Mouse (Mus musculus): ENCODE measurements around the gene Kank4. TPM values are rescaled to one million over a fixed set of nuclear protein-coding genes. Genes with fewer than 3 reads are reported as not detected.

The Kank4 gene
- polyA plus RNA-seq, 1 experiment from 2014 or later = 5.9 TPM

- H3K36me3 ChIP-seq (ENCODE audit: insufficient read depth) = no peaks in the 10 kb centered on the region
- no peak overlapping the region; the same call in 1 of the 2 replicates for H3K27ac ChIP-seq (ENCODE audit: low read depth)
- DNase-seq (peak; percentile 31), ATAC-seq (ENCODE audit: insufficient read depth) (0 out of 2 replicates have a peak, but pooled peaks have one; percentile 21)
- TF ChIP-seq CTCF (IDR thresholded peaks at IDR 0.05; ENCODE audit: low read depth) = no peak
- H3K27me3 ChIP-seq (ENCODE audit: insufficient read depth, low read length) = no peaks in the 10 kb centered on the region
- H3K4me2 ChIP-seq = no peak overlapping the region
- H3K9ac ChIP-seq = no peak overlapping the region
- no peaks in the 10 kb centered on the region for H3K9me3 ChIP-seq (ENCODE audit: low read depth, low read length)
- WGBS = 49% methylated on average over 9 of the region's 9 CpGs
- no peak overlapping the region for H3K4me3 ChIP-seq (ENCODE audit: low read depth, low read length)
- H3K4me1 ChIP-seq (ENCODE audit: insufficient read depth) = peaks cover 21% of the 10 kb centered on the region
Measured at GRCm38 (mm10) chr4:98806306-98806705, 11.0 kb downstream of the Kank4 start.

DNA sequence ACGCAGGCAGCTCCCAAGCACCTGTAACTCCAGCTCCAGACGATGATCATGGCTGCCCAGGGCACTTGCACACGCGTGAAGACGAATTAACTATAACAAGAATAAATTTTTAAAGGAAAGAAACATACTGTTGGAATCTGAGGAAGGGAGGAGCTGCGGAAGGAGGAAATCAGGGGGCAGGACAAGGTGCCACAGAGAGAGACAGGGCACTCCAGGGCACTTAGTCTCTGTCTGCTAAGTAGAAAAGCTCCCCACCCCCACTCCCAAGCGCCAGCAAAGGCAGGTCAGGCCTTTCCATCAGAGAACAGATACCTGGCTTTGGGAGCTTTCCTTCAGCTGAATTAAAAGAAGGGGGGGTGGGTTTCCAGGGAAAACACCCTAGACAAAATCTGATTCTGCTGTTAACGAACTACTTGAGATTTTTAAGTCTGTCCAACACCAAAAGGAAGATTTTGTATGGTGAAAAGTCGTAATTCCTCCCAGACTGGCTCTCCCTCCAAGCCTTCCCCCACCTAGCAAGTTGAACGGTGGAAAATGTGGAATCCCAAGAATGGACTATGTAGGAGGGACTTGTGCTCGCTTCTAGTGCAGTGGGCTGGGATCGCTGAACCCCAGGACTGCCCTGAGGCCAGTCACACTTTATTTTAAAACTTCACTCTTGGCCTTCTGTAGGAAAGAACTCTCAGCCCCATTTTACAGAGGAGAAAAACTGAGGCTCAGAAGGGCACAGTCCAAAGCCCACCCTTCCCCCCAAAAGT is 11.9 kb downstream of the Kank4 start:
- 51% methylated on average over 12 of the region's 12 CpGs for WGBS
- H3K27ac ChIP-seq (ENCODE audit: low read depth) = peak overlapping the region; percentile 54; the same call in 1 of the 2 replicates
- no peak overlapping the region for H3K4me3 ChIP-seq (ENCODE audit: low read depth, low read length)
- H3K9me3 ChIP-seq (ENCODE audit: low read depth, low read length) = no peaks in the 10 kb centered on the region
- peaks cover 26% of the 10 kb centered on the region for H3K4me1 ChIP-seq (ENCODE audit: insufficient read depth)
- H3K9ac ChIP-seq = no peak overlapping the region
- H3K4me2 ChIP-seq = no peak overlapping the region
- H3K27me3 ChIP-seq (ENCODE audit: insufficient read depth, low read length) = no peaks in the 10 kb centered on the region
- peaks cover 4% of the 10 kb centered on the region for H3K36me3 ChIP-seq (ENCODE audit: insufficient read depth)
- no peak for ATAC-seq (ENCODE audit: insufficient read depth)
- TF ChIP-seq CTCF (IDR thresholded peaks at IDR 0.05; ENCODE audit: low read depth) = no peak
- peak; percentile 36 for DNase-seq

- no peak overlapping the region for H3K9ac ChIP-seq
- H3K4me1 ChIP-seq (ENCODE audit: insufficient read depth) = peaks cover 26% of the 10 kb centered on the region
- H3K9me3 ChIP-seq (ENCODE audit: low read depth, low read length) = no peaks in the 10 kb centered on the region
- H3K4me2 ChIP-seq = no peak overlapping the region
- H3K4me3 ChIP-seq (ENCODE audit: low read depth, low read length) = no peak overlapping the region
- 74% methylated on average over 7 of the region's 7 CpGs for WGBS
- TF ChIP-seq CTCF (IDR thresholded peaks at IDR 0.05; ENCODE audit: low read depth) = no peak
- H3K27ac ChIP-seq (ENCODE audit: low read depth) = no peak overlapping the region
- no peak for DNase-seq
- peaks cover 9% of the 10 kb centered on the region for H3K36me3 ChIP-seq (ENCODE audit: insufficient read depth)
- no peaks in the 10 kb centered on the region for H3K27me3 ChIP-seq (ENCODE audit: insufficient read depth, low read length)
- no peak for ATAC-seq (ENCODE audit: insufficient read depth)
Measured at GRCm38 (mm10) chr4:98804476-98805134, 12.7 kb downstream of the Kank4 start.

DNA sequence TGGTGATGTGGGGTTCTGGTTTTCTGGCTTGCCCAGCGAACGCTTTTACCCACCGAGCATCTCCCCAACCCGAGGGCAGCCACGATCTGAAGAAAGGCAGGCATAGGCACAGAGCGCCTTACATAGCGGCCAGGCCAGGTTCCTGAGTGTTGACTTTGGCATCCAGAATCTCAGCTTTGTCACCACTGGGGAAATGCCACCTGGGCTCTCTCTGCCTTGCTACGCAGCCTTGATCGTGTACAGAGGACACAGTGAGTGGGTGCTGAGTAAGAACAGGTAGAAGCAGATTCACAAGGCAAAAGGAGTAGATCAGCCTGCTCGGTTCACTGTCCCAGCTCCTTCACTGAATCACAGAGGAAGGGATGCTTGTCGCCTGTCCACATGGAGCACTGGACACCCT is 15.6 kb downstream of the Kank4 start:
- no peak overlapping the region for H3K4me3 ChIP-seq (ENCODE audit: low read depth, low read length)
- TF ChIP-seq CTCF (IDR thresholded peaks at IDR 0.05; ENCODE audit: low read depth) = no peak
- peaks cover 30% of the 10 kb centered on the region for H3K4me1 ChIP-seq (ENCODE audit: insufficient read depth)
- no peak overlapping the region; the same call in 1 of the 2 replicates for H3K27ac ChIP-seq (ENCODE audit: low read depth)
- 71% methylated on average over 11 of the region's 11 CpGs for WGBS
- no peaks in the 10 kb centered on the region for H3K27me3 ChIP-seq (ENCODE audit: insufficient read depth, low read length)
- peaks cover 9% of the 10 kb centered on the region for H3K36me3 ChIP-seq (ENCODE audit: insufficient read depth)
- DNase-seq (peak; percentile 52), ATAC-seq (ENCODE audit: insufficient read depth) (no peak; the same call in 1 of the 2 replicates)
- H3K9ac ChIP-seq = no peak overlapping the region
- no peak overlapping the region for H3K4me2 ChIP-seq
- no peaks in the 10 kb centered on the region for H3K9me3 ChIP-seq (ENCODE audit: low read depth, low read length)

GRCm38 (mm10) chr4:98800824-98801223 is 16.5 kb downstream of the Kank4 start:
- DNase-seq = peak; percentile 62
- Histone ChIP-seq H3K4me3 (ENCODE audit: low read depth, low read length) (no peak overlapping the region), H3K9ac (no peak overlapping the region), H3K9me3 (ENCODE audit: low read depth, low read length) (no peaks in the 10 kb centered on the region), H3K4me2 (no peak overlapping the region), H3K27ac (ENCODE audit: low read depth) (peak overlapping the region; percentile 52; the same call in 1 of the 2 replicates), H3K4me1 (ENCODE audit: insufficient read depth) (peaks cover 26% of the 10 kb centered on the region), H3K27me3 (ENCODE audit: insufficient read depth, low read length) (no peaks in the 10 kb centered on the region), H3K36me3 (ENCODE audit: insufficient read depth) (peaks cover 9% of the 10 kb centered on the region)
- WGBS = 57% methylated on average over 8 of the region's 8 CpGs
- no peak for ATAC-seq (ENCODE audit: insufficient read depth)
- TF ChIP-seq CTCF (IDR thresholded peaks at IDR 0.05; ENCODE audit: low read depth) = no peak

DNA sequence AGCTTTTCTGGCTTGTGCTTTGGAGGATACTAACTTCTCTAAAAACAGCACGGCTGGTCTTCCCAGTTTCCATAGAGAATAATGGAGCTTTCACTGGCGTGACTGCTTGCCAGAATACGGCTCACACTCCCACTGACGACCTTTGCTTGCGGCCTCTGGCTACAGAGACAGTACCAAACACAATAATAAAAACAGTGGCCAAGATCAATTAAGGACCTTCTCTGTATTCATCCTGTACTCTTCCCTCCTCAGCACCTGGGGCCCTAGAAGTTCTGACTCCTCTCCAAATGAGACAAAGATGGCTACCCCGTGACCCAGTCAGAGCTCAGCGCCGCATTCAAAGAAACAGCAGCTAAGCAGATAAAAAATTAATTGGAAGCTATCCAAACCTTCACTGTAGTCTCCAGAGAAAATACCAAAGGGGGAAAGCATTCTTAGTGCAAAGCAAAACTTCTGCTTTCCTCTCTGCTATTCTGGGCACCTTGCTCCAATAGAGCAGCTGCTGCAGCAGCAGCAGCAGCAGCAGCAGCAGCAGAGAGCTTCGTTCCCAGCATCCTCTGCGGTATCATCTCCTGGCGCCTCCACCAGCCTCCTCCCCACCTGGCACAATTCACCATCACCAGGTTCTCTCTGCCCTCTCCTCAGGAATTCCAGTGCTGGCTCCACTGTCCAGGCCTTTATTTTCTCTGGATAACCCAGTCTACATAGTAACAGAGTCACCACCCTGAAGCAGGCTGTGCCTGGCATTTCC is 20.6 kb downstream of the Kank4 start:
- Histone ChIP-seq H3K36me3 (ENCODE audit: insufficient read depth) (peaks cover 9% of the 10 kb centered on the region), H3K4me2 (peak overlapping the region; percentile 18; the same call in 1 of the 2 replicates), H3K9me3 (ENCODE audit: low read depth, low read length) (no peaks in the 10 kb centered on the region), H3K27me3 (ENCODE audit: insufficient read depth, low read length) (no peaks in the 10 kb centered on the region), H3K9ac (no peak overlapping the region), H3K4me3 (ENCODE audit: low read depth, low read length) (no peak overlapping the region), H3K27ac (ENCODE audit: low read depth) (peak overlapping the region; percentile 87), H3K4me1 (ENCODE audit: insufficient read depth) (peaks cover 20% of the 10 kb centered on the region)
- DNase-seq (peak; percentile 82), ATAC-seq (ENCODE audit: insufficient read depth) (peak; percentile 66)
- 38% methylated on average over 11 of the region's 11 CpGs for WGBS
- TF ChIP-seq CTCF (IDR thresholded peaks at IDR 0.05; ENCODE audit: low read depth) = no peak

Measured in lung, embryonic 14.5 days (tissue).